Mouse (Mus musculus) hindbrain, postnatal 0 days (tissue): ENCODE data around the gene Avpr2. TPM values are rescaled to one million over a fixed set of nuclear protein-coding genes. Genes with fewer than 3 reads are reported as not detected.

Experiments used
- ATAC-seq: fragments of 200-750 bp; cut with Nextera tagmentation; 2 replicates; pipeline ENCODE4 v1.8.0; 2017; ENCODE audit warnings: mild to moderate bottlenecking, moderate TSS enrichment, moderate library complexity
- DNase-seq: peaks from one replicate; pipeline ENCODE4 v3.0.0-alpha.2; 2015; ENCODE audit warnings: low spot score
- H3K27ac ChIP-seq: fragments of 300-500 bp; sonication (generic); 2 replicates; pipeline ENCODE4 v1.5.1; 2014; ENCODE audit warnings: mild to moderate bottlenecking
- H3K27me3 ChIP-seq: fragments of 300-500 bp; sonication (generic); 2 replicates; pipeline ENCODE4 v1.6.1; 2014; ENCODE audit warnings: low read length, mixed read lengths; ENCODE audit not compliant: insufficient read depth
- H3K36me3 ChIP-seq: fragments of 300-500 bp; sonication (generic); 2 replicates; pipeline ENCODE4 v1.6.1; 2014; ENCODE audit warnings: low read length, mixed read lengths; ENCODE audit not compliant: insufficient read depth
- H3K4me1 ChIP-seq: fragments of 300-500 bp; sonication (generic); 2 replicates; pipeline ENCODE4 v1.6.1; 2014; ENCODE audit warnings: antibody characterized with exemption, low read length, mixed read lengths; ENCODE audit not compliant: insufficient read depth
- H3K4me2 ChIP-seq: fragments of 300-500 bp; sonication (generic); 2 replicates; pipeline ENCODE4 v1.6.1; 2014; ENCODE audit warnings: low read depth, mild to moderate bottlenecking, low read length, moderate library complexity, mixed read lengths
- H3K4me3 ChIP-seq: fragments of 300-500 bp; sonication (generic); 2 replicates; pipeline ENCODE4 v1.5.1; 2014; ENCODE audit warnings: low read length
- H3K9ac ChIP-seq: fragments of 300-500 bp; sonication (generic); replicated peaks from 2 replicates; pipeline ENCODE4 v1.6.1; 2014; ENCODE audit warnings: mild to moderate bottlenecking, low read length, moderate library complexity, mixed read lengths
- H3K9me3 ChIP-seq: fragments of 300-500 bp; sonication (generic); 2 replicates; pipeline ENCODE4 v1.6.1; 2016; ENCODE audit warnings: low read length, mixed read lengths
- CTCF ChIP-seq: IDR thresholded peaks from 2 replicates; pipeline ENCODE4 v1.5.1; 2016; ENCODE audit warnings: antibody characterized with exemption, control low read depth, low read depth
- WGBS: fragments of 180-500 bp; shearing (Covaris S2); extraction: QIAGEN DNeasy Blood & Tissue Kit; methylation state at CpG from one replicate; pipeline ENCODE4 v1.1.7; 2014; 5-methylcytosine and 5-hydroxymethylcytosine counted together
- polyA plus RNA-seq: library from polyadenylated mRNA; unstranded; fragments of >200 nt; fragmentation: Nextera tagmentation; extraction: Ambion mirVana; gene quantifications from 2 replicates; pipeline ENCODE4 v1.2.1, GENCODE M21; 2015
- total RNA-seq: library from RNA; depleted of rRNA; stranded (reverse); fragments of >200 nt; gene quantifications from 2 replicates; pipeline ENCODE4 v1.2.3, GENCODE M21; 2014

Gene Avpr2
- total and polyA plus RNA-seq, 2 experiments from 2014 or later: not detected

- peak; percentile 70 for ATAC-seq
- TF ChIP-seq CTCF: no peak
- peak; percentile 13 for DNase-seq
- no peak overlapping the region for H3K9ac ChIP-seq
- no peaks in the 10 kb centered on the region for H3K36me3 ChIP-seq
- no peaks in the 10 kb centered on the region for H3K27me3 ChIP-seq
- H3K4me3 ChIP-seq: no peak overlapping the region
- no peaks in the 10 kb centered on the region for H3K4me1 ChIP-seq
- no peak overlapping the region for H3K27ac ChIP-seq
- 88% methylated on average over 14 of the region's 14 CpGs for WGBS
- H3K9me3 ChIP-seq: no peaks in the 10 kb centered on the region
- H3K4me2 ChIP-seq: no peak overlapping the region
These were observed 931 bp downstream of the Avpr2 start for GRCm38 (mm10) chrX:73892833-73893232.

GRCm38 (mm10) chrX:73895719-73896118, 3.8 kb downstream of the Avpr2 start, which contains the start of gene L1cam:
Gene L1cam (minus strand): TSS chrX:73896105.
- H3K4me1 ChIP-seq: no peaks in the 10 kb centered on the region
- peak; percentile 40 for TF ChIP-seq CTCF
- H3K36me3 ChIP-seq: no peaks in the 10 kb centered on the region
- WGBS: 22% methylated on average over 2 of the region's 2 CpGs
- H3K9me3 ChIP-seq: no peaks in the 10 kb centered on the region
- H3K4me2 ChIP-seq: no peak within 1 kb of the TSS
- DNase-seq: peak; percentile 25
- no peaks in the 10 kb centered on the region for H3K27me3 ChIP-seq
- H3K4me3 ChIP-seq: no peak within 1 kb of the TSS
- no peak within 1 kb of the TSS for H3K9ac ChIP-seq
- no peak for ATAC-seq
- H3K27ac ChIP-seq: no peak within 1 kb of the TSS

DNA sequence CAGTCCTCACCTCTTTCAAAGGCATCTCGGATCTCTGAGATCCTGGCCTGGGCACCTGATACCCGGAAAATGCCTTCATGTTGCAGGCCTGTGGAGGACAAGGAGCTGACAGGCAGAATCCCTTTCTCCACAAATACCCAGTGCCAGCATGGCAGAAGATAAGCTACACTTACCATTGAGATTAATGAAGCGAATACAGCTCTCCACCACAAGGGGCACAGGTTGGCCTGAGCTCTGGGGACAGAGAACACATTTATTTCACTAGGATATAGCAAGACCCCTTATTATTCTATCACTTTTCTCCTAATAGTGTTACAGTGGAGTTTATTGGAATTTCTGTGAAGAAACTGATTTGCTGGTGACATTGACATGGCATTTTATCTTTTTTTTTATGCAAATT, 6.1 kb downstream of the Avpr2 start:
- ATAC-seq: no peak
- no peaks in the 10 kb centered on the region for H3K27me3 ChIP-seq
- no peak overlapping the region for H3K9ac ChIP-seq
- TF ChIP-seq CTCF: peak; percentile 39
- 68% methylated on average over 3 of the region's 3 CpGs for WGBS
- no peak overlapping the region for H3K4me3 ChIP-seq
- DNase-seq: no peak
- no peaks in the 10 kb centered on the region for H3K36me3 ChIP-seq
- H3K4me1 ChIP-seq: no peaks in the 10 kb centered on the region
- no peak overlapping the region for H3K4me2 ChIP-seq
- no peak overlapping the region for H3K27ac ChIP-seq
- H3K9me3 ChIP-seq: no peaks in the 10 kb centered on the region

DNA sequence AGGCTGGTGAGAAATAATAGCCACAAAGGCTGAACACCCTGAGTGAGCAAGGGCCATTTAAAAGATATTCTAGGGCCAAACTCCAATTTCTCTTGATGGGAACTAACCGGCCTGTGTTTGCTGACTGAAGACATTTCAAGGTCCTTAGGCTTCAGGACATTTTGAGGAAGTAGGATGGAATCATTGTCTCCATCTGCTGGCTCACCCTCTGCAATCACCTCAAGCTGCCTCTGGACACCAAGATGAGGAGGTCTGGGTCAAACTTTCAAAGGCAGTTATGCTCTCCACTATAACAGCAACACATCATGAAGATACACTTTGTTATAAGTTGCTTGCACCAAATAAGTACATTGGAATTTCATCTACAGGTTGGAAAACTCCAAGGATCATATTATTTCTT, 18.1 kb downstream of the Avpr2 start:
- no peak overlapping the region for H3K4me3 ChIP-seq
- no peaks in the 10 kb centered on the region for H3K36me3 ChIP-seq
- H3K27me3 ChIP-seq: no peaks in the 10 kb centered on the region
- no peak overlapping the region for H3K27ac ChIP-seq
- no peak overlapping the region for H3K4me2 ChIP-seq
- ATAC-seq: no peak
- H3K9me3 ChIP-seq: no peaks in the 10 kb centered on the region
- no peak overlapping the region for H3K9ac ChIP-seq
- TF ChIP-seq CTCF: no peak; the same call in 1 of the 2 replicates
- WGBS: 74% methylated on average over 1 of the region's 1 CpGs
- DNase-seq: no peak
- no peaks in the 10 kb centered on the region for H3K4me1 ChIP-seq

DNA sequence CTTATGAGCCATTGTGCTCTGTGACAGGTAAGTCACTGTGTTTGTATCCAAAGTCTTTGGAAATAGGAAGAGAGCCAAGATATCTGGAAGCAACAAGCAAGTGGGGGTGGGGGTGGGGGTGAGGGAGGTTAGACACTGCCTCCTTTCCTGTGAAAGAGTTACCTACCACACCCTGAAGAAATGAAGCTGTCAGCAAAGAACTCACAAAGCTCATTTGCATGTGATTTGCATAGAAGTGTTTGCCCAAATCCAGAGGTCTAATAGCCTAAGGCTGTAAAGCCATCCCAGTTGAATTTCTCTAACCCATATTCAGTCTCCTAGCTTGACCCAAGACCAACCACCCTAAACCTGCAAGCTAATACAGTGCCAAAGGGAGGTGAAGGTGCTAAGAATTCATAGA, 18.5 kb downstream of the Avpr2 start:
- Histone ChIP-seq H3K9me3 (no peaks in the 10 kb centered on the region), H3K4me3 (no peak overlapping the region), H3K4me2 (no peak overlapping the region), H3K27ac (no peak overlapping the region), H3K9ac (no peak overlapping the region), H3K4me1 (no peaks in the 10 kb centered on the region), H3K36me3 (no peaks in the 10 kb centered on the region), H3K27me3 (no peaks in the 10 kb centered on the region)
- ATAC-seq: no peak
- no peak for DNase-seq
- TF ChIP-seq CTCF: no peak

DNA sequence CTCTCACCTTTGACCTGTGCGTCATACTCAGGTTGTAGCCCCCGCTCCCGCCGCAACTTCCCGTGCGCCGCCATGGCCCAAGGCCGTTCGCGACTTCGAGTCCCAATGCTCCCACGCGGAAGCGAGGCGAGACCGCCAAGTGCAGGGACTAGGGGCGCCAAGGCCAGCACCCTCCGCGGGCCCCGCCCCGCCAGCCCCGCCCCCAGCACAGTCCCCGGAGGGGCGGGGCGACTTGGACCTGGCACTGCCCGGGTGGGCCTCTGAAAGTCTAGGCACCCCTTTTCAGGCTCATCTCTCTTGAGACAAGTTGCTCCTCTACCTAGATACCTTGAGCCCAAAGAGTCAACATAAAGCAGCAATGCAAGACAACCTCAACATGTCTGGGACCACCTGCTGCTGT, 19.3 kb downstream of the Avpr2 start:
- no peak for TF ChIP-seq CTCF
- WGBS: 31% methylated on average over 20 of the region's 26 CpGs

DNA sequence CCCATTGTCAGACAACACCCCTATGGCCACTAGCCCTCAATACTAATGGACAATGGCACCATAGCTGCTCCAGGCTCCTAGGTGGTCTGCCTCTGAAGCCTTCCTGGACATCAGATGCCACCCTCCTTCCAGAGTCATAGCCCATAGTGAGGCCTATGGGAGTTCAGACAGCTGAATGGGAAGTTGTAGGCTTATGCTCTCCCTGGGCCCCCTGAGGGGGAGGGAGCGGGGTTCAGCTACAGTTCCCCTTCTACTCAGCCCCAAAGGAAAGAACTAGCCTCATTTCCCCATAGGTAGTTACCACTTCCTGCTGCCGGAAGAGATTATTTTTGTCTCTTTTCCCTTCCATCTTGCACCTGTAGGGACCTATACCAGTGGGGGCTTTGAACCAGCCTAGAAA, 19.7 kb downstream of the Avpr2 start:
- DNase-seq (no peak), ATAC-seq (no peak)
- Histone ChIP-seq H3K27ac (no peak overlapping the region), H3K4me3 (no peak overlapping the region), H3K9me3 (no peaks in the 10 kb centered on the region), H3K27me3 (no peaks in the 10 kb centered on the region), H3K36me3 (no peaks in the 10 kb centered on the region), H3K4me2 (no peak overlapping the region), H3K4me1 (no peaks in the 10 kb centered on the region), H3K9ac (no peak overlapping the region)
- 85% methylated on average over 2 of the region's 2 CpGs for WGBS
- no peak for TF ChIP-seq CTCF

More for the DNA sequence above, 19.3 kb downstream of the Avpr2 start:
- Histone ChIP-seq H3K27ac (no peak overlapping the region), H3K4me1 (no peaks in the 10 kb centered on the region), H3K4me2 (peak overlapping the region; percentile 31; the same call in 1 of the 2 replicates), H3K9me3 (no peaks in the 10 kb centered on the region), H3K36me3 (no peaks in the 10 kb centered on the region), H3K4me3 (no peak overlapping the region), H3K27me3 (no peaks in the 10 kb centered on the region), H3K9ac (no peak overlapping the region)
- DNase-seq: no peak
- ATAC-seq: no peak
